Mouse (Mus musculus): ENCODE measurements at regions not wholly inside any gene's neighbourhood (a gene's known extent, or its start where the extent isn't known, plus 50 kb on each side); places are given as distances from the start of the nearest gene placed in this dataset.

DNA sequence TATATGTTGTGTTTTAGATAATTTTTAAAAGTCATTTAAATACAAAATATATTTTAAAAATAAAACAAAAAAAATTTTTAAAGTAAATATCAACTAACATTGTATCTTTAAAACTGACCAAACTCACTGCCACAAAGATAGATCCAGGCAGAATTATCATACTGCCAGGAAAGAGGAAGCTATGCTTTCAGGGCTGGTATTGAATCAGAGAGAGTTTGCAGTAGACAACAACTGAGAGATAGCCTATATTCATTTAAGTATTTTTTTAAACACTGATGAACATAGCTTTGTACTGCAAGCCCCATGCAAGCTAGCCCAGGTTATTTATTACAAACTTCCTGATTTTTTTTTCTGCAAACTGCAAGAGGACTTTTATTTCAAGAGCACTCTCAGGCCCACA, 142.0 kb upstream of the Arhgap18 start:
- no peak for ATAC-seq (ENCODE audit: low read depth)
- Histone ChIP-seq H3K4me1 (replicated peaks) (no peaks in the 10 kb centered on the region), H3K4me2 (no peak overlapping the region), H3K36me3 (no peaks in the 10 kb centered on the region), H3K4me3 (no peak overlapping the region), H3K9me3 (no peaks in the 10 kb centered on the region), H3K9ac (no peak overlapping the region), H3K27me3 (no peaks in the 10 kb centered on the region), H3K27ac (replicated peaks) (no peak overlapping the region)

GRCm38 (mm10) chr10:26630196-26630760, 122.9 kb upstream of the Arhgap18 start:
- Histone ChIP-seq H3K27me3 (no peaks in the 10 kb centered on the region), H3K36me3 (no peaks in the 10 kb centered on the region), H3K27ac (replicated peaks) (no peak overlapping the region), H3K4me2 (no peak overlapping the region), H3K9me3 (no peaks in the 10 kb centered on the region), H3K9ac (no peak overlapping the region), H3K4me1 (replicated peaks) (no peaks in the 10 kb centered on the region), H3K4me3 (no peak overlapping the region)
- WGBS = 75% methylated on average over 4 of the region's 4 CpGs
- no peak for ATAC-seq (ENCODE audit: low read depth)

DNA sequence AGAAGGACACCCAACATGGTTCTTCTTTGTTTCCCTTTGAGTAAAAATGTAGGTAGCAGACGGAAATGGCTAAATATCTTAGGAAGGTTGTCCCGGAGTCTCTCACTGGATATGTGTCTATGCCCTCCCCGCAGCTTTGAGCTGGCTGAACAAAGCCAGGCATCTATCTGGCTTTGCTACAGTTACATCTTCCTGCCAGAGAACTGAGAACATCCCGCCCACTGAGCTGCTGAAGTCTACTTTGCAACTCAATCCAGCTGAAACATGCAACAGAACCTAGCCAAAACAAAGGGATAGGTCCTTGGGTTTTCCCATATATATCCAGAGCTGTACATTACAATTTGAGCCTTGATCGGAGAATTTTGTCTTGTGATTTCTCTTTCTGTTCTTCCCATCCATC, 121.0 kb upstream of the Arhgap18 start:
- Histone ChIP-seq H3K4me3 (no peak overlapping the region), H3K4me1 (replicated peaks) (no peaks in the 10 kb centered on the region), H3K27ac (replicated peaks) (no peak overlapping the region), H3K9me3 (no peaks in the 10 kb centered on the region), H3K4me2 (no peak overlapping the region), H3K27me3 (no peaks in the 10 kb centered on the region), H3K36me3 (no peaks in the 10 kb centered on the region), H3K9ac (no peak overlapping the region)
- no peak for ATAC-seq (ENCODE audit: low read depth)
- WGBS = 90% methylated on average over 5 of the region's 5 CpGs

- Histone ChIP-seq H3K4me1 (replicated peaks) (no peaks in the 10 kb centered on the region), H3K27me3 (no peaks in the 10 kb centered on the region), H3K36me3 (no peaks in the 10 kb centered on the region), H3K9me3 (no peaks in the 10 kb centered on the region), H3K4me3 (no peak overlapping the region), H3K27ac (replicated peaks) (no peak overlapping the region), H3K9ac (no peak overlapping the region), H3K4me2 (no peak overlapping the region)
- WGBS = 58% methylated on average over 3 of the region's 3 CpGs
- no peak for ATAC-seq (ENCODE audit: low read depth)
These were observed 115.8 kb upstream of the Arhgap18 start for GRCm38 (mm10) chr10:26637459-26637858.

GRCm38 (mm10) chr10:26638056-26638455, 115.2 kb upstream of the Arhgap18 start:
- 68% methylated on average over 4 of the region's 4 CpGs for WGBS
- ATAC-seq (ENCODE audit: low read depth) = no peak
- no peaks in the 10 kb centered on the region for H3K9me3 ChIP-seq
- H3K4me2 ChIP-seq = no peak overlapping the region
- H3K4me1 ChIP-seq (replicated peaks) = no peaks in the 10 kb centered on the region
- no peaks in the 10 kb centered on the region for H3K27me3 ChIP-seq
- H3K36me3 ChIP-seq = no peaks in the 10 kb centered on the region
- no peak overlapping the region for H3K4me3 ChIP-seq
- no peak overlapping the region for H3K27ac ChIP-seq (replicated peaks)
- H3K9ac ChIP-seq = no peak overlapping the region

- Histone ChIP-seq H3K9ac (no peak overlapping the region), H3K4me2 (no peak overlapping the region), H3K27me3 (no peaks in the 10 kb centered on the region), H3K4me3 (no peak overlapping the region), H3K9me3 (no peaks in the 10 kb centered on the region), H3K27ac (replicated peaks) (no peak overlapping the region), H3K4me1 (replicated peaks) (no peaks in the 10 kb centered on the region), H3K36me3 (no peaks in the 10 kb centered on the region)
- 74% methylated on average over 3 of the region's 3 CpGs for WGBS
- ATAC-seq (ENCODE audit: low read depth) = no peak
These were observed 114.1 kb upstream of the Arhgap18 start for GRCm38 (mm10) chr10:26639118-26639517.

DNA sequence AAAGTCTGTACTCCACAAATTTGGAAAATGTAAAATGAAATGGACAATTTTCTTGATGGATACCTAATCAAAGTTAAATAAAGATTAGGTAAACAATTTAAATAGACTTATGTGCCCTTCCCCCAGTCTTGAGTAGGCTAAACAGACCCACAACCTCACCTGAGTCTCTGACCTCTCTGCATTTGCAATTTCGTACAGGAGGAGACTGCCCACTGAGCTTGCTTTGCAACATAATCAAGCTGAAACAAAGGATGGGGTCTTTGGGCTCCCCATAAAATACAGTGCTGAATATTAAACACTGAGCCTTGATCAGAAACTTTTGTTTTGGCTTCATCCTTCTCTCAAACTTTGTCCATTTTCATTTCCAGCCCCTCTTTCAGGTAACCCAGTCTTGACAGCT, 100.1 kb upstream of the Arhgap18 start:
- no peak overlapping the region for H3K9ac ChIP-seq
- no peaks in the 10 kb centered on the region for H3K9me3 ChIP-seq
- no peak overlapping the region for H3K27ac ChIP-seq (replicated peaks)
- H3K4me3 ChIP-seq = no peak overlapping the region
- WGBS = 44% methylated on average over 1 of the region's 1 CpGs
- no peaks in the 10 kb centered on the region for H3K36me3 ChIP-seq
- no peaks in the 10 kb centered on the region for H3K27me3 ChIP-seq
- ATAC-seq (ENCODE audit: low read depth) = no peak
- H3K4me2 ChIP-seq = no peak overlapping the region
- H3K4me1 ChIP-seq (replicated peaks) = no peaks in the 10 kb centered on the region

DNA sequence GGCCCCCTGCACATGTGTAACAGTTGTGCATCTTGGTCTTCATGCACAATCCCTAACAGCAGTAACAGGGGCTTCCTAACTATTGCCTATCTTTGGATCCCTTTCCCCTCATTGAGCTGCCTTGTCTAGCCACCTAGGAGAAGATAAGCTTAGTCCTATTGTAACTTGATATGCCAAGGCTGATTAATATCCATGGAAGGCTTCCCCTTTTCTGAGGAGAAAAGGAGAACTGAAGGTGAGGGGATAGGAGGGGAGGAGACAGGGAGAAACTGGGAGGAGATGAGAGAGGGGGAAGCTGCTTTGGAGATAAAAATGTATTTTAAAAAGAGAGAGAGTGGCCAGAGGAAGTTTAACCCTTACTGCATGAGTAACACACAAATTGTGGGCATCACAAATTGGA, 89.0 kb upstream of the Arhgap18 start:
- H3K36me3 ChIP-seq = no peaks in the 10 kb centered on the region
- H3K4me1 ChIP-seq (replicated peaks) = no peaks in the 10 kb centered on the region
- H3K27me3 ChIP-seq = no peaks in the 10 kb centered on the region
- ATAC-seq (ENCODE audit: low read depth) = no peak
- H3K9ac ChIP-seq = no peak overlapping the region
- no peak overlapping the region for H3K27ac ChIP-seq (replicated peaks)
- no peaks in the 10 kb centered on the region for H3K9me3 ChIP-seq
- no peak overlapping the region for H3K4me2 ChIP-seq
- no peak overlapping the region for H3K4me3 ChIP-seq

DNA sequence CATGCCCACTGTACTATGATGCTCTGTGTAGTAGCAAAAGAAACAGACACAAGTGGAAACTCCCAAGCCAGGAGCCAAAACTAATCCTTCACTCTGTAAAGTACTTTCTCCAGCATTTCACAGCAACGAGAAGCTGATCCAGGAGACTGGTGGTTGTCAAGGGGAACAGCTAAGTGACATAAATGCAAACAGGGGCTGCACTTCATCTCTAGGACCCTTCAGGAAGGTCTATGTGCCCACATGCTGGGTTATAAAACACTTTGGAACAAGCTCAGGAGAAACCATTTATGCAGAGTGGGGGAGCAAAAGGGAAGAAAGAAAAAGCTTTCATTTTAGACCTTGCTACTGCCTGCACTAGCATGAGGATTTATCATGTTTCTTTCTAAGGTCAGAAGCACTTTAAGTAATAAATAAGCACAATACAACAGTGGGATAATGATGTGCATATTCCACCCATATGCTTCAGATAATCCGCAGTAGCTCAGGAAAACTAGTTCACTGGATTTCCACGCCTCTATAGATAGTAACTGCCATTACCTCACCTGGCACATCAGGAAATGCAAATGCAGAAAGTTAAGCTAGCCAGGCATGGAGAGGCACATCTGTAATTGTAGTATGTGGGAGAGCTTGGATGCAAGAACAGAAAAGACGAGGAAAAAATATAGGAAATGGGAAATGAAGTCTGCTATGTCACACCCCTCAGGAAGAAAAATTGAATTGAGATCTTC, 73.6 kb upstream of the Arhgap18 start:
- no peaks in the 10 kb centered on the region for H3K9me3 ChIP-seq
- H3K9ac ChIP-seq = no peak overlapping the region
- no peaks in the 10 kb centered on the region for H3K36me3 ChIP-seq
- H3K4me1 ChIP-seq (replicated peaks) = no peaks in the 10 kb centered on the region
- WGBS = 64% methylated on average over 4 of the region's 4 CpGs
- H3K4me2 ChIP-seq = no peak overlapping the region
- no peak overlapping the region for H3K4me3 ChIP-seq
- no peaks in the 10 kb centered on the region for H3K27me3 ChIP-seq
- H3K27ac ChIP-seq (replicated peaks) = no peak overlapping the region
- no peak for ATAC-seq (ENCODE audit: low read depth)

DNA sequence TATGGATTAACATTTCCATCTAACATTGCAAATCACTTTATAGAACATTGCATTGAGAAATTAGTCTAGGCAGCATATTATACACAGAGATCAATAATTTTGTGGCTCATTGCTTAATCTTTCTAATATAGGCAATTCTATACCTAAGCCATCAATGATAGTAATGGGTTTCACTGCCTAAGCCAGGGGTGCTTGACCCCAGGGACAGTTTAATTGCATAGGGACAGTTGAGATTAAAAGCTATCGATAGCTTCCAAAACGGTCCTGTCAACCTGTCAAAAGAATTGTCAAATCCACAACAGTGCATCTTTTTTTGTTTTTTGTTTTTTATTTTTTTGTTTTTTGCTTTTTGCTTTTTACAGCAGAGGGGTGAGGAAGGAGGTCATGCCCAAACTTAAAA, 58.5 kb upstream of the Arhgap18 start:
- Histone ChIP-seq H3K36me3 (no peaks in the 10 kb centered on the region), H3K4me1 (replicated peaks) (peaks cover 6% of the 10 kb centered on the region; the same call in 1 of the 2 replicates), H3K27me3 (no peaks in the 10 kb centered on the region), H3K27ac (replicated peaks) (peak overlapping the region; percentile 81), H3K4me3 (peak overlapping the region; percentile 54), H3K9me3 (no peaks in the 10 kb centered on the region), H3K9ac (peak overlapping the region; percentile 77), H3K4me2 (peak overlapping the region; percentile 86)
- no peak for ATAC-seq (ENCODE audit: low read depth)
- WGBS = 63% methylated on average over 2 of the region's 2 CpGs

DNA sequence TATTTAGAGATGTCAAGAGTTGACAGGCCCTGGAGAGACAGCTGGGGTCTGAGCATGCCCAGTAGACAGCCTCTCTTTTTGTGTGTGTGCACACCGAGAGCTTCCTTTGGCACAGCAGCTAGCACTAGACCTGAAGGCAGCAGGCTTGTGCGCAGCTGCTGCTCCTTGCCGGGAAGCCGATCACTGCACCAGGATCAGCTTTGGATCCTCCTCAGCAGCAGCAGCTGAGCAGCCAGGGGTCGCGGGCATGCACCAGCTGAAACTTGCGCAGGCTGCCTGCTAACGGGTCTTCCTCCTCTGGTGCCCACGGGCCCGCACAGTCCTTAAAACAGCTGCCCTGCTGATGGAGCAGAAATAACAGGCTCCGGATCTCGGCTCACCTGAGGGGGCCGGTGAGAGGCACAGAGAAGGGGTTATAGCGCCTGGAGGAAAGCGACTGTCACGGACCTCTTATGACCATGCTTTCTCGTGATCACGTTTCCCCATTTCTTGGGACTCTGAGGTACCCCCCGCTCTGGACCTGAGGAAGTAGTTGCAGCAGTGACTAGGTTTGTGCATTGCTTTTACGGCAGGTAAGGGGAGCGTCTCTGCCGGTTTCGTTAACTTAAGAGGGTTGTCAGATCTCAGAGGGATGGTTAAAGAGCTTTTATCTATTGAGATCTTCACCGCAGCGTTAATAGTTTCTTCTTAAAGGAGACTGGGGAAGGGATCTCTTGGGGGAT, 57.8 kb upstream of the Arhgap18 start:
- H3K4me1 ChIP-seq (replicated peaks) = peaks cover 6% of the 10 kb centered on the region; the same call in 1 of the 2 replicates
- peak; percentile 99 for ATAC-seq (ENCODE audit: low read depth)
- H3K4me2 ChIP-seq = peak overlapping the region; percentile 86
- H3K27ac ChIP-seq (replicated peaks) = peak overlapping the region; percentile 81
- WGBS = 3% methylated on average over 25 of the region's 25 CpGs
- H3K9me3 ChIP-seq = no peaks in the 10 kb centered on the region
- H3K9ac ChIP-seq = peak overlapping the region; percentile 77
- no peaks in the 10 kb centered on the region for H3K36me3 ChIP-seq
- peak overlapping the region; percentile 54 for H3K4me3 ChIP-seq
- H3K27me3 ChIP-seq = no peaks in the 10 kb centered on the region
